In the genomic region with DNA sequence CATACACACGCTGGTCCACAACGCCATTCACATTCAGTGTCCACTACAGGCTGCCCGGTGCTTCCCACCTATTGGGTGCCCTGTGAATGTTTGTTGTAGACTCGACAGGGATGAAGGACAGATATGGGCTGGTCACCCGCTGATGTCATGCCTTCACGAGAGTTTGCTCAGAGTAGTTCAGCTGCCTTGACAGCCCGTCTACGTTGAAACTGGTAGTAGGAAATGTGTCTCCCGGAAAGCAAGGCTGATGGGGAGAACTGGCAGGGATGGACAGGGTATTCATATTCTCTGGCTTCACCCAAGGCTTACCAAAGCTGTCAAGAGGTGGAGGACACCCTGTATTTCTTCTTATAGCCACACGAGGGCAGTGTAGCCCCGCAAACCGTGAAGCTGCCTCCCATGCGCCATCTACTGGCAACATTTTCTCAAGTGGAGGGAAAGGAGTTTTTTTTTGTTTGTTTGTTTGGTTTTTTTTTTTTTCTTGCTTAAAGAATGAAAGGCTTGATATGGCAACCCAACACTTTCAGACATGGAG, we compare ENCODE assay signal across 7 mouse cellular contexts. TPM values are rescaled to one million over a fixed set of nuclear protein-coding genes. Genes with fewer than 3 reads are reported as not detected.
DNase-seq lines count a peak whose midpoint lies in the region; ATAC-seq lines count a peak whose summit lies in the region.

No protein-coding gene starts in this region.

- ATAC-seq in inflammation-experienced regulatory T-cells, adult 6 months = peak; percentile 78
- ATAC-seq in midbrain, embryonic 12.5 days (ENCODE audit: low FRiP score, low read depth) = peak; percentile 55; the same call in 1 of the 2 replicates

- H3K4me1 ChIP-seq in midbrain, embryonic 12.5 days = peaks cover 14% of the 10 kb centered on the region

- peak; percentile 97 for DNase-seq in adipocyte (ENCODE audit: low spot score)
- peak; percentile 81 to 89 for DNase-seq in cerebellum, postnatal 25 days
- peak; percentile 83 for DNase-seq in gastrocnemius, postnatal 10 days
- peak; percentile 65 to 74 for DNase-seq in left cerebral cortex, postnatal 36 days (ENCODE audit: low spot score in 2 of 2)
- DNase-seq in skeletal muscle tissue, adult 2 months (ENCODE audit: low read depth, low spot score) = peak; percentile 87

- no peak overlapping the region for H3K4me2 ChIP-seq in midbrain, embryonic 12.5 days (replicated peaks)

- H3K9ac ChIP-seq in midbrain, embryonic 12.5 days (replicated peaks) = no peak overlapping the region

- H3K36me3 ChIP-seq in midbrain, embryonic 12.5 days = no peaks in the 10 kb centered on the region

- no peak overlapping the region for H3K4me3 ChIP-seq in midbrain, embryonic 12.5 days

- 21% methylated on average over 13 of the region's 13 CpGs for WGBS in midbrain, embryonic 12.5 days

- no peaks in the 10 kb centered on the region for H3K27me3 ChIP-seq in midbrain, embryonic 12.5 days

- H3K27ac ChIP-seq in midbrain, embryonic 12.5 days (replicated peaks) = no peak overlapping the region

- intact Hi-C loops in left cerebral cortex, postnatal 36 days (cut with DNase I) = loop anchor here (1.0 to 2.0 kb wide), 2 partner anchors 55 to 100 kb away; no protein-coding TSS in a partner anchor

- no peaks in the 10 kb centered on the region for H3K9me3 ChIP-seq in midbrain, embryonic 12.5 days

RNA-seq across cellular contexts. Expression of a gene that starts 23.7 kb away (rescaled TPM):
- 100 to 1,000 TPM; 189 to 194 TPM for total RNA-seq in gastrocnemius, postnatal 10 days (2021)
- 1,000 to 10,000 TPM; 1,026 to 1,183 (median 1,027) TPM for polyA plus RNA-seq in inflammation-experienced regulatory T-cells, adult 6 months (2017; shearing (Covaris generic))
- total RNA-seq in left cerebral cortex, postnatal 36 days (2021) = 100 to 1,000 TPM; 319 to 339 TPM
- 251 and 255 TPM in 2 replicates for polyA plus RNA-seq in midbrain, embryonic 12.5 days (2016; fragmentation: Nextera tagmentation; extraction: Ambion mirVana)

RNA-seq across cellular contexts. Expression of a gene that starts 41.1 kb away (rescaled TPM):
- 10 to 100 TPM; 12.3 to 21.0 TPM for total RNA-seq in gastrocnemius, postnatal 10 days (2021)
- 1 to 10 TPM in 1 of 3 experiments, under 1 TPM in 2; 0.10 to 1.9 (median 0.78) TPM for polyA plus RNA-seq in inflammation-experienced regulatory T-cells, adult 6 months (2017; shearing (Covaris generic))
- 10 to 100 TPM; 19.4 to 21.4 TPM for total RNA-seq in left cerebral cortex, postnatal 36 days (2021)
- 12.9 and 15.8 TPM in 2 replicates for polyA plus RNA-seq in midbrain, embryonic 12.5 days (2016; fragmentation: Nextera tagmentation; extraction: Ambion mirVana)

RNA-seq across cellular contexts. Expression of a gene that starts 46.1 kb away (rescaled TPM):
- 10 to 100 TPM; 17.6 to 26.2 TPM for total RNA-seq in gastrocnemius, postnatal 10 days (2021)
- 10 to 100 TPM in 1 of 3 experiments, 1 to 10 TPM in 2; 5.5 to 13.4 (median 9.2) TPM for polyA plus RNA-seq in inflammation-experienced regulatory T-cells, adult 6 months (2017; shearing (Covaris generic))
- 10 to 100 TPM; 10.6 to 10.8 TPM for total RNA-seq in left cerebral cortex, postnatal 36 days (2021)
- 15.1 and 16.4 TPM in 2 replicates for polyA plus RNA-seq in midbrain, embryonic 12.5 days (2016; fragmentation: Nextera tagmentation; extraction: Ambion mirVana)

RNA-seq across cellular contexts. Expression of a gene that starts 58.1 kb away (rescaled TPM):
- 1 to 10 TPM; 5.3 TPM for total RNA-seq in gastrocnemius, postnatal 10 days (2021)
- polyA plus RNA-seq in inflammation-experienced regulatory T-cells, adult 6 months (2017; shearing (Covaris generic)) = 10 to 100 TPM; 16.9 to 30.8 (median 30.6) TPM
- 1 to 10 TPM; 3.9 to 6.6 TPM for total RNA-seq in left cerebral cortex, postnatal 36 days (2021)
- polyA plus RNA-seq in midbrain, embryonic 12.5 days (2016; fragmentation: Nextera tagmentation; extraction: Ambion mirVana) = 19.9 and 20.1 TPM in 2 replicates
